Mouse (Mus musculus) limb, embryonic 14.5 days (tissue): ENCODE measurements around the gene Foxn3. TPM values are rescaled to one million over a fixed set of nuclear protein-coding genes. Genes with fewer than 3 reads are reported as not detected.

ENCODE experiments used
- ATAC-seq: fragments of 200-750 bp; cut with Nextera tagmentation; 2 replicates; pipeline ENCODE4 v1.8.0; 2017; ENCODE audit warnings: low read depth, moderate number of reproducible peaks, moderate TSS enrichment; ENCODE audit not compliant: low FRiP score
- DNase-seq: peaks from one replicate; pipeline ENCODE4 v3.0.0-alpha.2; 2015; ENCODE audit warnings: low spot score
- H3K27ac ChIP-seq: fragments of 300-500 bp; sonication (generic); replicated peaks from 2 replicates; pipeline ENCODE4 v1.5.1; 2014; ENCODE audit warnings: low read depth, mild to moderate bottlenecking, low read length, moderate library complexity, mixed read lengths
- H3K27me3 ChIP-seq: fragments of 300-500 bp; sonication (generic); 2 replicates; pipeline ENCODE4 v1.6.1; 2014; ENCODE audit warnings: low read length, mixed read lengths; ENCODE audit not compliant: control insufficient read depth, insufficient read depth
- H3K36me3 ChIP-seq: fragments of 300-500 bp; sonication (generic); 2 replicates; pipeline ENCODE4 v1.6.1; 2014; ENCODE audit warnings: mild to moderate bottlenecking, low read length, moderate library complexity, mixed read lengths; ENCODE audit not compliant: control insufficient read depth, insufficient read depth
- H3K4me1 ChIP-seq: fragments of 300-500 bp; sonication (generic); 2 replicates; pipeline ENCODE4 v1.6.1; 2014; ENCODE audit warnings: antibody characterized with exemption, low read length, mixed read lengths; ENCODE audit not compliant: control insufficient read depth, insufficient read depth
- H3K4me2 ChIP-seq: fragments of 300-500 bp; sonication (generic); replicated peaks from 2 replicates; pipeline ENCODE4 v1.6.1; 2014; ENCODE audit warnings: low read depth, mild to moderate bottlenecking, low read length, moderate library complexity; ENCODE audit not compliant: severe bottlenecking
- H3K4me3 ChIP-seq: fragments of 300-500 bp; sonication (generic); replicated peaks from 2 replicates; pipeline ENCODE4 v1.5.1; 2014; ENCODE audit warnings: low read length
- H3K9ac ChIP-seq: fragments of 300-500 bp; sonication (generic); 2 replicates; pipeline ENCODE4 v1.6.1; 2014; ENCODE audit warnings: mild to moderate bottlenecking, low read depth, low read length, moderate library complexity; ENCODE audit not compliant: severe bottlenecking
- H3K9me3 ChIP-seq: fragments of 300-500 bp; sonication (generic); 2 replicates; pipeline ENCODE4 v1.6.1; 2016; ENCODE audit warnings: low read length; ENCODE audit not compliant: control insufficient read depth
- POLR2A ChIP-seq: fragments of 200-500 bp; IDR thresholded peaks from 2 replicates; pipeline ENCODE4 v1.8.0; 2012; ENCODE audit warnings: inconsistent platforms, mild to moderate bottlenecking, moderate library complexity, borderline replicate concordance; ENCODE audit not compliant: insufficient read depth, insufficient read length; ENCODE audit errors: extremely low read depth
- WGBS: fragments of 180-500 bp; shearing (Covaris S2); extraction: QIAGEN DNeasy Blood & Tissue Kit; methylation state at CpG from one replicate; pipeline ENCODE4 v1.1.7; 2014; 5-methylcytosine and 5-hydroxymethylcytosine counted together
- polyA plus RNA-seq, 2 experiments: library from polyadenylated mRNA; depleted of rRNA in 1 of 2; stranded (reverse) in 1 of 2; unstranded in 1 of 2; fragments of >200 nt; fragmentation: Nextera tagmentation in 1 of 2; extraction: Ambion mirVana in 1 of 2; gene quantifications; 2 replicates each; pipeline versions ENCODE4 v1.2.1 to v1.2.3; 2012 to 2014

The Foxn3 gene
- polyA plus RNA-seq, 2 experiments, result 27.6 to 118 TPM

GRCm38 (mm10) chr12:99445018-99445674, 118.2 kb downstream of the Foxn3 start:
- peaks cover 7% of the 10 kb centered on the region; the same call in 1 of the 2 replicates for H3K4me1 ChIP-seq
- no peak overlapping the region for H3K27ac ChIP-seq
- H3K9ac ChIP-seq, result no peak overlapping the region
- 38% methylated on average over 6 of the region's 6 CpGs for WGBS
- no peak for TF ChIP-seq POLR2A
- H3K4me3 ChIP-seq, result no peak overlapping the region
- DNase-seq (no peak), ATAC-seq (no peak; the same call in 1 of the 2 replicates)
- no peaks in the 10 kb centered on the region for H3K27me3 ChIP-seq
- H3K36me3 ChIP-seq, result peaks cover 16% of the 10 kb centered on the region
- H3K4me2 ChIP-seq, result no peak overlapping the region
- H3K9me3 ChIP-seq, result no peaks in the 10 kb centered on the region

GRCm38 (mm10) chr12:99442819-99443218, 120.6 kb downstream of the Foxn3 start:
- H3K4me2 ChIP-seq, result no peak overlapping the region
- no peaks in the 10 kb centered on the region for H3K27me3 ChIP-seq
- no peak for TF ChIP-seq POLR2A
- H3K4me1 ChIP-seq, result peaks cover 7% of the 10 kb centered on the region; the same call in 1 of the 2 replicates
- ATAC-seq, result no peak
- 92% methylated on average over 3 of the region's 3 CpGs for WGBS
- DNase-seq, result no peak
- no peak overlapping the region for H3K9ac ChIP-seq
- H3K36me3 ChIP-seq, result peaks cover 1% of the 10 kb centered on the region; the same call in 1 of the 2 replicates
- no peak overlapping the region for H3K27ac ChIP-seq
- no peak overlapping the region for H3K4me3 ChIP-seq
- no peaks in the 10 kb centered on the region for H3K9me3 ChIP-seq

GRCm38 (mm10) chr12:99440953-99441352, 122.4 kb downstream of the Foxn3 start:
- no peak for ATAC-seq
- Histone ChIP-seq H3K4me2 (no peak overlapping the region), H3K9ac (no peak overlapping the region), H3K36me3 (no peaks in the 10 kb centered on the region), H3K4me3 (no peak overlapping the region), H3K4me1 (peaks cover 2% of the 10 kb centered on the region; the same call in 1 of the 2 replicates), H3K9me3 (no peaks in the 10 kb centered on the region), H3K27ac (no peak overlapping the region), H3K27me3 (no peaks in the 10 kb centered on the region)
- no peak for DNase-seq
- WGBS, result 68% methylated on average over 4 of the region's 4 CpGs
- TF ChIP-seq POLR2A, result no peak

GRCm38 (mm10) chr12:99440022-99440421, 123.4 kb downstream of the Foxn3 start:
- Histone ChIP-seq H3K27me3 (no peaks in the 10 kb centered on the region), H3K9me3 (no peaks in the 10 kb centered on the region), H3K4me1 (no peaks in the 10 kb centered on the region), H3K9ac (no peak overlapping the region), H3K27ac (no peak overlapping the region), H3K36me3 (no peaks in the 10 kb centered on the region), H3K4me2 (no peak overlapping the region), H3K4me3 (no peak overlapping the region)
- TF ChIP-seq POLR2A, result no peak
- 75% methylated on average over 3 of the region's 3 CpGs for WGBS
- DNase-seq, result no peak
- no peak for ATAC-seq

- Histone ChIP-seq H3K36me3 (no peaks in the 10 kb centered on the region), H3K4me3 (no peak overlapping the region), H3K27ac (no peak overlapping the region), H3K9ac (no peak overlapping the region), H3K4me2 (no peak overlapping the region), H3K9me3 (no peaks in the 10 kb centered on the region), H3K4me1 (no peaks in the 10 kb centered on the region), H3K27me3 (no peaks in the 10 kb centered on the region)
- TF ChIP-seq POLR2A, result no peak
- DNase-seq (no peak), ATAC-seq (no peak)
- WGBS, result 91% methylated on average over 4 of the region's 4 CpGs
Observed at GRCm38 (mm10) chr12:99435189-99435588, 128.2 kb downstream of the Foxn3 start.
